Mouse (Mus musculus) right cerebral cortex, adult 18-20 months (tissue): ENCODE data around the gene Dgkg.

ENCODE experiments used
- DNase-seq: peaks from one replicate; pipeline ENCODE4 v3.0.0; 2022; ENCODE audit warnings: mixed read lengths

Dgkg gene

DNA sequence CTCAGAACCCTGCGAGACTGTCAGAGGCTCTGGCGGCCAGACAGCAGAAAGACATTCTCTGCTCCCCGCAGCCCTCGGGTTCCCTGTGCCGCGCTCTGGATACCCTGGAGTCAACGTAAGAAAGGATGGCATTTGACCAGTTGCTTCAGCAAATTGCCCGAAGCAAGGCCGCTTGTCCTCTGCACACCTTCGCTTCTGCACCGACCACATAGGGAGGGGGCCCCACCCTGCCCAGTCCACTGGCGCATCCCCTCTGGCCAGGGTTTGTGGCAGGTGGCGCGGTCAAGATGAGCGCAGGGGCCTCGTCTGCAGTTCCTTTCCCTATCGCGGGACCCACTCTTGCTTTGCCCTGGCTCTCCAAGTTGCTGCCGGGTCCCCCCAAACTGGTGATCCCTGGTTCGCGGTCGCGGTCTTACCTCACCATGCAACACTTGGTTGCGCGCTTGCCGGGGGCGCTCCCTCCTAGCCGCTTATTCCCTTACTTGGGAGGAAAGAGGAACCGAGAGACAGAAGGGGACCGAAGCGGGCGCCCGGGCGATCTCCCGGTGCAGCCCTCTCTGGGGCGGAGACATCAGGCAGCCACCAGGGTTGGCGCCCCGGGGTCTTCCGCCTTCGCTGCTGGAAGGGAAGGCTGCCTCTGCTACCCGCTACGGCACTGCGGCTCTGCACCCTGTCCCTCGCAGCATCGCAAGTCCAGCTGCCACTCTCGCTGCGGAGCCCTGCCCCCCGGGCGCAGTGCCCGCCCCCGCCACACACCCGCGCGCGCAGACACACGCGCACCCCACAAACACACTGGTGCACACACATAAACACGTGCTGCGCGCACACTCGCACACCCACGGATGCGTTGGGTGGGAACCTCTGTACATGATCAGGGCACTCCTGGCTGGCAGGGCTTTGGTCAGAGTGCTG lies at the start of gene Dgkg:
Gene Dgkg (minus strand): TSS at position 689 of the 912 bp plus-strand sequence.
- DNase-seq, result peak; percentile 68

DNA sequence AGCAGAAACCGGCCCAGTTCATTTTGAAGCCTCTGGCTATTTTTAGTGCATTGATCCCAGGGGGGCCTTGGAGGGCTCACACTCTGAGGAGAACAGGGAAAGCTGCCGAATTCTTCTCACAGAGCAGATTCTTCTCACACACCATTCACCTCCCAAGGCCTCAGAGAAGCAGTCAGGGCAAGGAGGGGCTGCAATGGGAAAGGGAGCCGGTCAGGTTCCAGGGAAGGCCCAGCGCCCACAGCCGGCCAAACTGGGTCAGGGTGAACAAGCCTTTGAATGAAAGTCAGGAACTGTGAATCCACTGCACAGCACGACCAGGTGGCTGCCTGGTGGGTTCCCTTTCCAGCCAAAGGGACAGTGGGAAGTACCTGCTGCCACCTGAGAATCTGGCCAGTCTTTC lies 47.9 kb upstream of the Dgkg start:
- DNase-seq, result no peak

DNA sequence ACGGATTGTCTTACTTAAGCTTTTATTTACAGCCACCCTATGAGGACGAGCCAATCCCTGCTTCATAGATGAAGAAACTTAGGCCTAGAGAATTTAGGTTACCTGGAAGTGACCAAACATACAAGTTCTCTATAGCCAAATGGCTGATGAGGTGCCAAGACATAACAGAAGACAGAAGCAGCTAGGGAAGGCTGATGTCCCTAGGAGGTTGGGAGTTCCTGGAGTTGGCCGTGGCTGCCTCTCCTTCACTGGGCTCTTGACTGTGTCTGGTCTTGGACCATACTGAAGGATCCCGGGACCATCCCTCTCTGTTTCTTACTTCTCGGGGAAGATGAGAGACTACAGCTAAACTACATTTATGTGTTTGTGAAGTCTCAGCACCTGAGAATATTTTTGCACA lies 47.1 kb upstream of the Dgkg start:
- DNase-seq, result no peak

DNA sequence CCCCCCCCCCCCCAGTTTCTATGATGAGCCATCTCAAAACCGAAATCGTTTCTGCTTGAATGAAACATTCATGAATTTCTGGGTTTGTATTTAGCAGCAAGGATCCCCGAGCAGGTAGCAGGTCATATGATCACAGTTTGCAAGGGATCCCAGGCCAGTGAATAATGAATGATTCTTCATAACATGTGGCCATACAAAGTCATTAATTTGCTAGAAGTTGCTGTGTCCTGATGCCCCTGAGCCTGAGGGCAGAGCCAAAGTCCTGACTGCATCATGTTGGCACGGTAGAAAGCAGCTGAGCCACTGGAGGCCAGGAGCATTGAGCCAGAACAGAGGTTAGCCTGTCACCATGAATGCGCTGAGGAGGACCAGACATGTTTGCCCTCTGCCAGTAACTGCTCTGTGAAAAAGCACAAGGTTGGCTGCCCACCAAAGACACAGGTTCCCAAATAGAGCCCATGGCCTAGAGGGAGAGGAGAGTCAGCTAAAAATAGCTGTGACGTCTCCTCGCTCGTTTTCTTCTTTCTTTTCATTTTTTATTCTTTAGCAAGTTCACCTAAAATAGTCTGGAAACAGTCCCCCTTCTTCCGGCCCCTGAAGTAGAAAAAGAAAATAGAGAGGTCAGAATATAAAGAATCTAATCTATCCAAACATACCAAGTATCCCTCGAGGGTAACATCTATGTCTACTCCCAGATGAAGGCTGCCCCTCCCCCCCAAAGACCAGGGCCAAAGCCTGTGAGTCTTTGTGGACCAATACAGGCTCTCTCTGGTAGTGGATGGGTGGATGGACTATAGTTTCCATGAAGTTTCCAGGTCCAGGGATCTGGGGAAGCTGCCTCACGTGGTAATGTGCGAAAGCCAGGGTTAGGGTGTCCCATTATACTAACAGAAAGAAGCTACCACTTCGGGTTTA lies 42.1 kb upstream of the Dgkg start:
- no peak for DNase-seq

DNA sequence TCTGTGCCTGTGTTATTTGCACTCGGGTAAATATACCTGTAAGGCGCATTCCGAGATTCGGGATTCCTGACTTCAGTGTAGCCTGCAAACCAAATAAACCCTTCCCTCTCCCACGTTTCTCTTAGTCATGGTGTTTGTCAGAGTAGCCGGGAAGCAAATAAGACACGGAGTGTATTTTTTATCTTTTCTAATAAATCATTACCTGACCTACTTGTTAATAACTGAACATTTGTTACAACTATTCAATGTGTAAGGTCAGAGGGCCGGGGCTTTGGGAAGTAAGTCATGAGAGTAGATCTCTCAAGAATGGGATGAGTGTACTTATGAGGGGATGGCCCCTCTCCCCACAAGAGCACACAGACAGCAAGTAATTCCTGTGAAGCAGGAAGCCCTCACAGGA lies 41.1 kb upstream of the Dgkg start:
- no peak for DNase-seq

DNA sequence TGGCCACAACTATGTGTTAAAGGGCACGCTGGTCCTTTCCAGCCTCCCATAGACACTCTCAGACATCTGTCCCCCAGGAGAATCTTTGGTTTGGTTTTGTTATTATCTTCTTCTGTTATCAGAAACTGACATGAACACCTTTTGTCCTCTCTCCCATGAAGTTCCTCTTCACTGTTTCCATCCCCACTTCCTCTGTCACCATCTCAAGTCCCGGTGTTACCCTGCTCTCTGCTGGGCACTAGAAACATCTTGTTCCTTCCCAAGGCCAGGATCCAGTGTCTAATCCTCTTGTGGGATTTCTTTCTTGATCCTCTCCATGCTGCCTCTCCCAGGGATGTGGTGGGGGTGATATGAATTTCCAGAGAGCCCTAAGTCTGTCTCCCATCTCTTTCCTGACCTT lies 32.6 kb upstream of the Dgkg start:
- no peak for DNase-seq

DNA sequence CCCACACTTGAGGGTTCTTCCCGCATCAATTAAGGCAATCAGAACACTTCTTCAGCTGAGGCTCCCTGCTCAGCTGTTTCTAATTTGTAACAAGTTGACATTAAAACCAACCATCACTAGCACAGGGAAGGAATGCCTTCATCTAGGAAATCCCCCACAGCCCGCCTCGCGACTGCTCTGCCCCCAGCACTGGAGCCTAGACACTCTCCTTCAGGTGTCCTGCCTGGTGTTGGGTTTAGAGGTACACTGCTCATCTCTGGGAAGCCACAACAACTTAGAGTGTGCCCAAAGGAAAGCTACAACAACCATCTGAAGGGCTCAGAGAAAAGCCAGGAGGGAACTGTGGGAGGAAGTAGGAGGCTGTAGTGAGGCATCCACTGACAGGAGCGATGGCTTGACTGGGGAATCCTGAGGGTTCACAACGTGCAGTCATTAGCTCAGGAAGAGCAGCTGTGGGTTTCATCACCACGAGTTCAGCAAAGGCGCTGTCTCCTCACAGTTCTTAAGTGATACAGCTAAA lies 30.8 kb upstream of the Dgkg start:
- DNase-seq, result peak; percentile 57

DNA sequence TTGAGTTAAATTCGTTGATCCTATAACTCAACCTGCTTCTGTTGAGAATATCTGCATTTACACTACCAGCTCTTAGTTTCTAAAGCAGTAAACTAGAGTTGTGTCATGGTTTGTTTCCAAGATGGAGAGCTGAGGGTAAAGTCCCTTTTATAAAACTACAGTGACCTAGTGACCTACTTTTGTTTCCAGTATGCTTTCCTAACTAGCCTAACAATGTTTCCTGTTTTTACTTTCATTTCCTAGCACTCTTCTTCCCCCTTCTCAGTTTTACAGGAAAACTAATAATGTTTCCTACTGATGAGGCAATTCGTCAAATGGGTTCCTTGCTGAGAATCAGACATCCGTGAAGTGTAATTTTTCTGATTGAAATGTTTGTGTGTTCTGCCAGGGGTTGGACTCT lies 26.6 kb upstream of the Dgkg start:
- DNase-seq, result no peak

DNA sequence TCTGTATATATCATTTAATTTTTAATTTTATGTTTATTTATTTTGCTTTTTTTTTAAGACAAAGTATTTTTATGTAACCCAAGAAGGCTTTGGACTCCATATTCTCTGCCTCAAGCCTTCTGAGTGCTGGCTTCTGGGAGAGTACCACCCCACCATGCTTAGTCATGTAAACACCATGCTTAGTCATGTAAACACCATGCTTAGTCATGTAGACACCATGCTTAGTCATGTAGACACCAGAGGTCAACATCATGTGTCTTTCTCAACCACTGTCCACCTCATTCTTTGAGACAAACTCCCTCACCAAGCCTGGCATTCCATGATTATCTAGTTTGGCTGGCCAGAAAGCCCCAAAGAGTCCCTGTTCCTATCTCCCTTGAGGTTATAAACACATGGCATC lies 25.7 kb upstream of the Dgkg start:
- no peak for DNase-seq

DNA sequence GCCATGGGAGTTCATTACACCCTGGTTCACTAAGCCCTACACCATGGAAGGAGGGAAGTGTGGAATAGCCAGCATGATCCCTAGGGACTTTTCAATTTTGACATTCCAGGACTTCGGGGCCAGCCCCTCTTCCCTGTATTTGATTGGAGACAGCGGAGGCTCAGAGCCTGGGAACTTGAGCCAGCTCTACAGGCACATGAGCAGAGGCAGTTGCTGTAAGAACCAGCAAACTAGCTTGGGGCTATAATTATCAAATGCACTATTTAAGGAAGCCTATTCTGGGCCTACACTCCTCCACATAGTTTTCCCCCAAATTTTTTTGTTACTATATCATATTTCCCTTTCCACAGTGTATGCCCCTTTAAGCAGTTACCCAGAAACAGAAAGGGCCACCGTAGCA lies 22.6 kb upstream of the Dgkg start:
- no peak for DNase-seq

DNA sequence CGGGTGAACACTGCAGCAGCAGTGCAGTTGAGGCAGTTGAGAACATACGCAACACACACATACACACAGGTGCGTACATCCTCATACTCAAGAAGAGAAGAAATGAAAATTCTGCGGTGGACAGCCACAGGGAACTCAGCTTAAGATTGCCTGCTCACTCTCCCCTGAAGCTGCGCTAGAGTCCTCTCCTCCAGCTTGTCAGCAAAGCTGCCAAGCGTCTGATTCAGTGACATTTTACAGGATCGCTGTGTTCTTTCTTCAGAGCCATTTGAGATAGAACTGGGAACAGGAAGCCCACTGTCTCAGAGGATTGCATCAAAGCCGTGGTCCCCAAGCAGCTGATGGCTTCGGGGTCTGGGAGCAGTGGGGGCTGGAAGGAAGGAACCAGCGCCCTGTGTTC lies 17.6 kb upstream of the Dgkg start:
- no peak for DNase-seq

DNA sequence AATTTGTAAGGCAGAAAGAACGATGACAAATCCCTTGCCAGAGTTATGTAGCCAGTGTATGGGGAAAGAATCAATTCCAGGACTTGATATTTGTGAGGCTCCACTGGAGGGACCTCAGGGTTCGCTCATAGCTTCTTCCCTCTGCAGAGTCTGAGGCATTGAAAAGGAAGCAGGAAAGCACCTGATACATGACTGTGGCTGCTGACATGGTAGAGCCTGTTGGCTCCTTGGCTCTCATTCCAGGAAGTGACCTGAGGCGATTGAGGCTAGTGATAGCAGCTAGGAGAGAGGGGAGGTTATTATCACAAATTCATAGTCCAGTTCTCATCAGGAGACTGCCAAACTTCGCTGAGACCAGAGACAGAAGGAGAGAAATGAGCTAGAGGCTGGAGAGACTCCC lies 17.1 kb upstream of the Dgkg start:
- DNase-seq, result no peak

DNA sequence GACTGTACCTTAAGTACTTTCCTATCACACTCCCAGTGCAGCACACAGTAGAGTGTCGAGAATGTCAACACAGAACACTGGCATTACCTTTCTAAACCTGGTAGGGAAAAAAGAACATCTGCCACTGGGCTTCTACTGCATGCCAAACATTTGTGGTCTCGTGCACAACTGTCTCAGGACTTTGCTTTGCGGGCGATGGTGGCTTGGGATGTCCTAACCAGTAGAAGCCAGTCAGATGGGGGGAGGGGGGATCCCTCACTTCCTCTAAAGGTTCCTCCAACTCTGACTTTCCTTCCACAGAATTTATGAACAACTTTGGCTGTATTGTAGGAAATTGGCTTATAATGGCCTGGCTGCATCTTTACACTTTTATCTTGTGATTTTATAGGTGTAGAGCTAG lies 7.0 kb upstream of the Dgkg start:
- DNase-seq, result no peak

DNA sequence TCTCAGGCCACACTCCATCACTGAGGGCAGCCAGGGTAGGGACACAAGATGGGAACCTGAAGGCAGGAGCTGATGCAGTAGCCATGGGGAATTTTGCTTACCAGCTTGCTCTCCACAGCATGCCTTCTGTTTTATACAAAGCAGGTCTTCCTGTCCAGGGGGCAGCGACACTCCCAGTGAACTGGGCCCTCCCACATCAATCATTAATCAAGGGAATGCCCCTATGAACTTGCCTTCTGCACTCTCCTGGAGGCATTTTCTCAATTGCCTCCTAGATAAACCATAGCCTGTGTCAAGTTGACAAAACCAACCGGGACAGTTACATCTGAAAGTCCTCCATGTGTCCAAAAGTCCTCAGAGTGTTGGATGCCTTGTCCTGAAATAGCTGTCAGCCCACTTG lies 6.1 kb upstream of the Dgkg start:
- DNase-seq, result no peak

DNA sequence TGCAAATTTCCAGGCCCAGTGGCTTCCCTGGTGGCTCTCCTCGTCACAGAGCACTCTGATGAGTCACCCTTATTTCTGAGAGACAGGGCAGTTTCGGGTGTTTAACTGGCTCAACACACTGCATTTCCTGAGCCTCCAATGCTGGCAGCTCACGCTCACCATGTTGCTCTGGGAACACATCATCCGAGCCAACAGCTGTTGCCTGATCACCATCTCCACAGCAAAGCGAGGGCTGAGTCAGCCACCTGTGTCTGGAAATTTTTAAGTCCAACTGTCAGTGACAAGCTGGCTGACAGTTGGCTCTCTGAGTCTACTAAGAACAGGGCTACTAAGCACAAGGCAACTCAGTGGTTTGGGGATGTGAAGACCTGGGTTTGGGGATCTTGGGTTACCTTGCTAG lies 4.1 kb upstream of the Dgkg start:
- peak; percentile 86 for DNase-seq

DNA sequence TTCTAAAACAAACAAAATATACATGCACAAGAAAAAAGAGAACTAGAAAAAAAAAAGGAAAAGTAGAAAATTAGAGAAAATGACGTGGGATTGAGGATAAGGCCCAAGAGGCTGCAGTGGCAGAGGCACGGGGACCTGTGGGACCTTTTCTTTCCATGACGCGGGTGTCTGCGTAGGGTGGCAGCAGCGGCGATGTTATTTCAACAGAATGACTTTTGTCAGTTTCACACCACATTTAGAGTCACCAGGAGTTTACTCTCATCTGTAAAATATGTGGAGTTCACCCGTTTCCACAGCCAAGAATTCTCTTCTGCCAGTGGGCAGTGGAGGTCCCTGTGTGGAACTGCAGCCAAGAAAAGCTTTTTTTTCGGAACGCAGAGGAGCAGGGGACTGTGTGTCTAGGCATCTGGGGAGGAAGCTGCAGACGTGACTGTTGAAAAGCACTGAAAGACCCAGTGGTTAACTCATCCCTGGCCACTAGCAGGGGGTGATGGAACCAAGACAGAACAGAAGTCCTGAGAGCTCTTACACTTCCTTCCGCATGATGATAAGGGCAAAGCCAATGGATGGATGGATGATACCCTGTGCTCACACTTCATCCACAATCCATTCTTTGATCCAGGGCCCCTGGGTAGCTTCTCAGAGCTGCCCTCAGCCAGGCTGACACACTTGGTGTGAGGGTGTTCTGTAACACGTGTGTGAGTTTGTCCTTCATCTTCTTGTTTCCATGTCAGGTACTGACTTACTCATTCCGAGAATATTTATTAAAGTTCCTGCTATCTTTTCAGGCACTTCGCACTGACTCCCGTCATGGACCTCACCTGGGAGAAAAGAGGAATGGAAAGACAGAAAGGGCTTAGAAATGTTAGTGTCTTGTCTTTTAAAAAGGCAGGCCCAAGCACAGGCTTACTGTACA lies 1.1 kb upstream of the Dgkg start:
- no peak for DNase-seq

DNA sequence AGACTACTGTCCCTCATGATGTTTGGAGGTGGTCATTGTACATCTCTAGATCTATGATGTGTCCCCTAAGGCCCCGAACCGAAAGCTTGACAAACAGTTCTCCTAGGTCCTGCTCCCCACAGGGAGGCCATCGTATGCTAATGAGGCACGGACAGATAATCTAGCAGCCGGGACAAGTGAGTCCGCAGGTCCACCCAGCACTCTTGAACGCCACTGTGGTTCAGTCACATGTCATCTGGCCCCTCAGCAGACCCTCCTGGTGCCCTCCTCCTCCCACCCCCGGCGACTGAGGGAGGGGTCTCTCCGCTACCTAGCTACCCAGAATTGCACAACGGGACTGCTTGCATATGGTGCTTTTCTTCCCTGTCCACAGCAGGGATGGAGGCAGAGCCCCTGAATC lies 1.2 kb downstream of the Dgkg start:
- DNase-seq, result no peak

DNA sequence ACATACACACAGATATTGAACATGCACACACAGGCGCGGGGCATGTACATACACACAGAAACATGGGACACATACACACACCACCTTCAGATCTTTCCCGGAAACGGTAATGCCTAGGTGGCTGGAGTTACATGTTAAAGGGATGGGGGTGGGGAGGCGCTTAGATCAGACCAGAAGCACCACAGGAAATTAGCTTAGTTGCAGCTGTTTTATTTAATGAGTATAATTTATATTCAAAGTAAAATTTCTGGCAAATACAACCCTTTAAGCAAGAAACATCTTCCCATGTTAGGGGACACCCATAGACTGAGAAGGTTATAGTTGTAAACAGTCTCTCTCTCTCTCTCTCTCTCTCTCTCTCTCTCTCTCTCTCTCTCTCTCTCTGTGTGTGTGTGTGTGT lies 1.8 kb downstream of the Dgkg start:
- DNase-seq, result no peak

DNA sequence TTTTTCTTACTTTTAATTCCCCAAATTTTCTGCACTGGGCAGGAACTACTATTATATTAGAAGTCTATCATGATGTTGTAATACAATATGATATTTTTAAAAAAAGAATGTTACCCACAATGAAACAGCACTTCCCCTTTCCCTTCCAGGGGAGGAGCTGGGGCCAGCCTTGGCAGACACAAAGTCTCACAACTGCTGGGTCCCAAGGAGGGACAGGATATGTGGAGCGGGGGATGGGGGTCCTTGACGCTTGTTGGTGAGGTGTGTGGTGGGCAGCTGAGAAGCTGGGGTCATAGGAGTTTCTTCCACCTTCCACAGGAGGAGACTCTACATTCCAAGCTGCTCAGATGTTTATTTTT lies 2.6 kb downstream of the Dgkg start:
- DNase-seq, result no peak

DNA sequence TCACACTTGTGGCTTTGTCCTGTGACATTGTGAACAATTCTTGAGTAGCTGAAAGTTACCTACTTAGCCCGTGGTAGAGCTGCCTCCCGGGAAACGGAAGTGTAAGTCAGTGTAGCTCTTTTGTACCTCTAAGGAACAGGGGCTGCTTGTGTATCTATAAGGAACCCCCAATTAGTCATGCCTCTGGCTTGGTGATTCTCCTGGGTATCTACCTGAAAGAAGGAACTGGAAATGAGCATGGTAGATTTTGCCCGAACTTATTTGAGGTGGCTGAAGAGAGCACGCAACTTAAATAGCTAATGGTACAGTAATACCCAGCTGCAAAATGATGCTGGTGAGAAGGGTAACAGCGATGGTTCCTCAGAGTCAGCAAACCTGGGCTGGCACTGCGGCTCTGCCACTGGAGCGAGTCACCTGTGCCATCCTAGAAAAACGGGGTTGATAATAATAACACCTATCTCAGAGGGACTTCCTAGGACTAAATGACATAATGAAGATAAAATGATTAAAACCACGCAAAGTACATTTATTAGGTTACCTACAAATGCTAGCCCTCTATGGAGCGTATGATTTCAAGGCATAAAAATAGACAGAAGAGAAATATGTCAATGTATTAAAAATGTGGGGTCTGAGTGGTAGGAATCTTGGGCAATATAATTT lies 3.1 kb downstream of the Dgkg start:
- no peak for DNase-seq

DNA sequence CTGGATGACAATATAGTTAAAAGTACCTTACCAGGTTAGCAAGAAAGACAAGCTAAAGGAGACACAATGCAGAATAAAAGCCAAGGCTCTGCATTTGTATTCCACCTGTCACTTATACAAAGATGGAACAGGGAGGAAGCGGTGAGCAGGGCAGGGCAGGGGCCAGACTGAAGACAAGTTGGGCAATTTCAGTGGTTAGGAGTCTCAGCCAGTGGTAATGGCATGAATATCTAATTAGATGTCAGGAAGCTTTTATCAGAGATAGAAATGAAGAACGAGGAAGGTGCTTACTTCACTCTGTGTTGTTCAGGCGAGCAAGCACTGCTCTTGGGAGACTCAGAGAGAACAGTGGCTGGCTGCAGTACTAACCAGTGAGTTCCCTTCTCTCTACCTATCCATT lies 5.8 kb downstream of the Dgkg start:
- DNase-seq, result no peak

DNA sequence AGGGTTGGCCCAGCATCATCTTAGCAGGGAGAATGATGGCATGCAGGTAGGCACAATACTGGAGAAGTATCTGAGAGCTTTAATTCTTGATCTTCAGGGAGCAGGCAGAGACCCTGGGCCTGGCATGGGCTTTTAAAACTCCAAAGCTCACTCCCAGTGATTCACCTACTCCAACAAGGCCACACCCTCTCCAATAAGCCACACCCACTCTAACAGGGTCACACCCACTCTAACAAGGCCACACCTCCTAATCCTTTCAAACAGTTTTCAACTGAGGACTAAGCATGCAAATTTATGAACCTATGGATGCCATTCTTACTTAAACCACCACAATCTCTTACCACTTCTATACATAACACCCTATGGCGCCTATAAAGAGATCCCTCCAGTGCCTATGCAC lies 11.8 kb downstream of the Dgkg start:
- DNase-seq, result no peak
